Mouse (Mus musculus) limb, embryonic 13.5 days (tissue): ENCODE data around the gene Duoxa1. TPM values are rescaled to one million over a fixed set of nuclear protein-coding genes. Genes with fewer than 3 reads are reported as not detected.

ENCODE experiments used
- ATAC-seq: fragments of 200-750 bp; cut with Nextera tagmentation; 2 replicates; pipeline ENCODE4 v1.8.0; 2017; ENCODE audit warnings: low read depth, moderate number of reproducible peaks, moderate TSS enrichment; ENCODE audit not compliant: low FRiP score
- H3K27ac ChIP-seq: fragments of 300-500 bp; sonication (generic); 2 replicates; pipeline ENCODE4 v1.5.1; 2015; ENCODE audit warnings: inconsistent platforms, mild to moderate bottlenecking, moderate library complexity
- H3K27me3 ChIP-seq: fragments of 300-500 bp; sonication (generic); 2 replicates; pipeline ENCODE4 v1.6.1; 2015; ENCODE audit warnings: mild to moderate bottlenecking, inconsistent platforms
- H3K36me3 ChIP-seq: fragments of 300-500 bp; sonication (generic); 2 replicates; pipeline ENCODE4 v1.6.1; 2015; ENCODE audit warnings: inconsistent platforms, mild to moderate bottlenecking, moderate library complexity
- H3K4me1 ChIP-seq: fragments of 300-500 bp; sonication (generic); 2 replicates; pipeline ENCODE4 v1.6.1; 2015; ENCODE audit warnings: inconsistent platforms
- H3K4me2 ChIP-seq: fragments of 300-500 bp; sonication (generic); replicated peaks from 2 replicates; pipeline ENCODE4 v1.6.1; 2015; ENCODE audit warnings: inconsistent platforms, mild to moderate bottlenecking, moderate library complexity
- H3K4me3 ChIP-seq: fragments of 300-500 bp; sonication (generic); 2 replicates; pipeline ENCODE4 v1.5.1; 2015; ENCODE audit warnings: moderate library complexity, mild to moderate bottlenecking, inconsistent platforms
- H3K9ac ChIP-seq: fragments of 300-500 bp; sonication (generic); 2 replicates; pipeline ENCODE4 v1.6.1; 2015; ENCODE audit warnings: mild to moderate bottlenecking, inconsistent platforms
- H3K9me3 ChIP-seq: fragments of 300-500 bp; sonication (generic); 2 replicates; pipeline ENCODE4 v1.6.1; 2016; ENCODE audit warnings: inconsistent platforms
- WGBS: fragments of 180-500 bp; shearing (Covaris S2); methylation state at CpG from one replicate; pipeline ENCODE4 v1.1.7; 2015; 5-methylcytosine and 5-hydroxymethylcytosine counted together
- polyA plus RNA-seq: library from polyadenylated mRNA; unstranded; fragments of >200 nt; fragmentation: Nextera tagmentation; extraction: Ambion mirVana; gene quantifications from 2 replicates; pipeline ENCODE4 v1.2.1, GENCODE M21; 2015

Duoxa1 gene
- polyA plus RNA-seq, 1 experiment from 2014 or later = 3.5 TPM

DNA sequence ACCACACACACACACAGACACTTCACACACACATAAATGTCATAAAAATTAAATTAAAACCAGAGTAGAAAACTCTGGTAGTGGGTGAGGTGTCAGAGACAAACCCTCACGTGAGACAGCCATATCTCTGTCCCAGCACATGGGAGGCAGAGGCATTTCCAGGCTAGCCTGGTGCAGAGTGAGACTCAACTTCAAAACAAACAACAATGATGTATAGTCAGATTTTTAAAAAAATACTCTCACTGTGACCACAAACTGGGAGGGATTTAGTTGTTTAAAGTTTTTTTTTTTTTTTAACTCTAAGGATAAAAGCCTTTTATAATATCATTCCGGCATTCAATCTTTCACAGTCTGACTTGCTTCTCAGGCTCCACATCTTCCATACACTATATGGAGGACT lies 11.8 kb upstream of the Duoxa1 start:
- Histone ChIP-seq H3K4me2 (no peak overlapping the region), H3K9ac (no peak overlapping the region), H3K4me1 (0 out of 2 replicates have a peak, but pooled peaks cover 5% of the 10 kb centered on the region), H3K27ac (no peak overlapping the region), H3K27me3 (no peaks in the 10 kb centered on the region), H3K9me3 (no peaks in the 10 kb centered on the region), H3K4me3 (no peak overlapping the region), H3K36me3 (no peaks in the 10 kb centered on the region)
- whole genome bisulfite sequencing = 54% methylated on average over 2 of the region's 2 CpGs
- ATAC-seq = no peak

DNA sequence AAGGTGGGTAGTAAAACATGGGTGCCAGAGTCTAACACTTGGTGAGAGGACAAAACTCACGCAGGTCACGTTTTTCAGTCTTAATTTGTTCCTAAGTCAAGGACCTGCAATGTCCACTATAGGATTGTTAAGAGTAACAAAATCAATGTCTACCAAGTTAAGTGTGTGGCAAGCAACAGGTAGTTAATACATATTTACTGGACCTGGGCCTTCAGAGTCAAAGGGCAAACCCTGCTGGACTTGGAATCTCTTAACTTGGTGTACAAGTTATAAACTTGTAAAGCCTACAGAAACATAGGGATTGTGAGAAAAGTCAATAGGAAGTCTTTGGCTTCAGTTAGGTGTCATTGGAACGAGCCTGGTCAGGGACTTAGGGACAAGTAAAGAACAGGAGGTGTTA lies 11.1 kb upstream of the Duoxa1 start:
- Histone ChIP-seq H3K36me3 (no peaks in the 10 kb centered on the region), H3K27me3 (no peaks in the 10 kb centered on the region), H3K9ac (no peak overlapping the region), H3K4me3 (no peak overlapping the region), H3K4me2 (no peak overlapping the region), H3K9me3 (no peaks in the 10 kb centered on the region), H3K4me1 (0 out of 2 replicates have a peak, but pooled peaks cover 5% of the 10 kb centered on the region), H3K27ac (no peak overlapping the region)
- ATAC-seq = no peak
- 79% methylated on average over 3 of the region's 3 CpGs for WGBS

DNA sequence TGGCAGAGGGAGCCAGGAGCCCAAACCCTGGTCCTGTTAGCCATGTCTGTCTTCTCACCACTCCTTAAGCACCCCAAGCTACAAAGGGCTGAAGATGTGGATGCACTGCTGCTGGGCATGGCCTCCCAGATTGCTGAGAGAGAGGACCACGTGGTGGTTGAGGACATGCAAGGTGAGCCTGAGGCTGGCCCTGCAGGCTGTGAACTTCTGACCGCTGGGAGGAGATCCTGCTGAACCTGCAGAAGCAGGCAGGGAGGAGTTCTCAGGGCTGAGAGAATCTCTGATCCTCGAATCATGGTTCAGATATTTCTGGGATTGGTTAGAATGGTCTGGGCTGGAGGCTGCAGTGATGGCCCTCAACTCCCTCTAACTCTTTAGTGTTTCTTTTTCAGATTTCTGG lies 10.4 kb upstream of the Duoxa1 start:
- Histone ChIP-seq H3K4me2 (no peak overlapping the region), H3K27ac (no peak overlapping the region), H3K9ac (no peak overlapping the region), H3K4me1 (0 out of 2 replicates have a peak, but pooled peaks cover 5% of the 10 kb centered on the region), H3K9me3 (no peaks in the 10 kb centered on the region), H3K27me3 (peaks cover 2% of the 10 kb centered on the region; the same call in 1 of the 2 replicates), H3K36me3 (no peaks in the 10 kb centered on the region), H3K4me3 (no peak overlapping the region)
- WGBS = 51% methylated on average over 3 of the region's 3 CpGs
- ATAC-seq = no peak

DNA sequence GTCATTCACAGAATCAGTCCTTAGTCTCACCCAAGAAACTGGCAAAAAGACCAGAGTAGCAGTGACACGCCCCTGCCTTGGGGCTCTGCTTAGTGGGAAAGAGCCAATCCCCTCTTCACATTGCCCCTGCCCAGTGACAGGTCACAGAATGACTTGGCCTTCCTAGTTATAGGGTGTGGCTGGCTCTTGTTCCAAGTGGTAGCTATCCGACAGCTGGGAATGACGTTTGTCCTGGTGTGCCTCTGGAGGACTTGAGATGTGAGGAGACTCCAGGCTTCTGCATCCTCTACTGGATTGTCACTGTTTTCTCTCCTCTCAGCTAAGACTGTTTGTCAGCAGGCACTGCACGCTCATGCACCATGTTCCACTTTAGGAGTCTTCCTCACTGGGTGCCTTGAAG lies 3.9 kb upstream of the Duoxa1 start:
- H3K4me3 ChIP-seq = no peak overlapping the region
- no peaks in the 10 kb centered on the region for H3K9me3 ChIP-seq
- peaks cover 11% of the 10 kb centered on the region; the same call in 1 of the 2 replicates for H3K4me1 ChIP-seq
- 63% methylated on average over 4 of the region's 4 CpGs for WGBS
- H3K9ac ChIP-seq = no peak overlapping the region
- no peak overlapping the region for H3K27ac ChIP-seq
- ATAC-seq = no peak
- no peak overlapping the region for H3K4me2 ChIP-seq
- H3K36me3 ChIP-seq = no peaks in the 10 kb centered on the region
- H3K27me3 ChIP-seq = peaks cover 55% of the 10 kb centered on the region

DNA sequence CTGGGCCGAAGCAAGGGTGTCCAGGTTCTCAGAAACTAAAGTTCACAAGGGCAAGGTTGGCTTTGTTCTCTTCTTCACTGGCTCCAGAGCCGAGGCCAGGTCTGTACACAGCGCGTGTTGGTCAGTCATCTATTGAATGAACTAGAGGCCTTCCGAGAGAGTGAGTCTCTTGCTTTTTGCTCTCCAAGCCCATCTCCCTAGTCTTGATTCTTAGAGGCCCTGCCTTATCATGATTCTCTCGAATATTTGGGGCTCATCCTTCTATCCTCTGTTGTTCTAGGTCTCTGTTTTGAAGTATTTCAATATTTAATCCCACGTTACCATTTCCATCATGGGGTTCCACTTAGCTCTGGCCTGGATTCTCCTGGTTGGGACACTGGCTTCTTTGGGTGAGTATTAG lies 1.8 kb upstream of the Duoxa1 start, which contains the start of gene Duox1:
Duox1 (plus strand) TSS at position 301 of the 400 bp plus-strand sequence.
- no peak within 1 kb of the TSS for H3K4me3 ChIP-seq
- no peaks in the 10 kb centered on the region for H3K9me3 ChIP-seq
- ATAC-seq = no peak
- no peak within 1 kb of the TSS for H3K4me2 ChIP-seq
- 81% methylated on average over 7 of the region's 7 CpGs for WGBS
- peaks cover 75% of the 10 kb centered on the region for H3K27me3 ChIP-seq
- H3K4me1 ChIP-seq = peaks cover 11% of the 10 kb centered on the region; the same call in 1 of the 2 replicates
- H3K36me3 ChIP-seq = no peaks in the 10 kb centered on the region
- no peak within 1 kb of the TSS for H3K9ac ChIP-seq
- H3K27ac ChIP-seq = no peak within 1 kb of the TSS

DNA sequence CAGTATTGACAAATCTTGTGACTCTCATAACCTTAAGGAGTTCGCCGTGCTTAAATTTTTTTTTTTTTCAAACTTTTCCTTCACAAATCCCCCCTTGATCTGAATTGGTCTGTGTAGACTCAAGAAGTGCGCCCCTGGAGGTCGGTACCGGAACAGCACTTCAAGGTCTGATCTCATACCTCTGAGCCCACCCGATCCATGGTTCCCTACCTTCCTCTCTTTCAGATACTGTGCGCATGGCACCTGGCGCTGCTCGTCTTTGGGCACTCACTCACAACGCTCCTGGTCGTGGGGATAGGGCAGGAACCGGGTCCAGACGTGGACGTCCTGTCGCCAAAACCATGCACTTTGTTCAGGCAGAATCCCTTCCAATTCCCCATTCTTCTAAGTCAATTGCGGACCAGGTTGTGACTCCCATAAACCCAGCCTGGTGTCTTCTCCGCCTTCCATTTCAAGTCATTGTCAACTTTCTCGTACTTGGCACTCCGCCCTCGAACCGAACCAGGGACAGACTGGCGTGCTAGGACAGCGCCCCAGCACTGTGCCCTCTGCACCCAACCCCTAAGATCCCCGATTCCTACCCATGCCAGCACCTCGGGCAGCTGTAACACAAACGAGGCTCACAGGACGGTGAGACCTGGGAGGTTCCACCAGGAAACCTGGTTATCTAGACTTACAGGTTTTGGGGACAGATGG lies 660 bp downstream of the Duoxa1 start:
- peak overlapping the region; percentile 57 for H3K4me2 ChIP-seq
- peaks cover 11% of the 10 kb centered on the region; the same call in 1 of the 2 replicates for H3K4me1 ChIP-seq
- H3K27ac ChIP-seq = no peak overlapping the region
- no peak overlapping the region for H3K9ac ChIP-seq
- ATAC-seq = 0 out of 2 replicates have a peak, but pooled peaks have one; percentile 36
- peaks cover 82% of the 10 kb centered on the region for H3K27me3 ChIP-seq
- H3K9me3 ChIP-seq = no peaks in the 10 kb centered on the region
- peak overlapping the region; percentile 35 for H3K4me3 ChIP-seq
- H3K36me3 ChIP-seq = no peaks in the 10 kb centered on the region
- WGBS = 3% methylated on average over 27 of the region's 27 CpGs

DNA sequence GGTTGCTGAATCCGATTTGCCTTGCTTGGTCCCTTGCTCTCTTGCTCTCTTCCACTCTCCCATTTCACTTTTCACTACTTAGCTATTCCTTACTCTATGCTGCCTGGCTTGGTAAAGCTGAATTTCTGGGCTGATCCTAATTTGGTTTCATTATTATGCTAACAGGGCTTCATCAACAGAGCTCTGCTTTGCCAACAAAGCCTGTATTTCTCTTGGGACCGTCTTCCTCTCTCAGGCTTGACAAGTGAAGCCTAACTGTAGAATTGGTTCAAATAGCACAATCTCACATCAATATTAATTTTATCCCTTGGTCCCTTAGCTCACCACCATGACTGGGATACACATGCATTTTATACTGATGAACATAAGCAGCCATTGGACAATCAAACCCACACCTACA lies 2.0 kb downstream of the Duoxa1 start:
- H3K9ac ChIP-seq = no peak overlapping the region
- H3K36me3 ChIP-seq = no peaks in the 10 kb centered on the region
- H3K27me3 ChIP-seq = peaks cover 86% of the 10 kb centered on the region
- H3K27ac ChIP-seq = no peak overlapping the region
- WGBS = 67% methylated on average over 2 of the region's 2 CpGs
- no peaks in the 10 kb centered on the region for H3K9me3 ChIP-seq
- H3K4me3 ChIP-seq = no peak overlapping the region
- no peak for ATAC-seq
- H3K4me2 ChIP-seq = no peak overlapping the region
- peaks cover 11% of the 10 kb centered on the region; the same call in 1 of the 2 replicates for H3K4me1 ChIP-seq

DNA sequence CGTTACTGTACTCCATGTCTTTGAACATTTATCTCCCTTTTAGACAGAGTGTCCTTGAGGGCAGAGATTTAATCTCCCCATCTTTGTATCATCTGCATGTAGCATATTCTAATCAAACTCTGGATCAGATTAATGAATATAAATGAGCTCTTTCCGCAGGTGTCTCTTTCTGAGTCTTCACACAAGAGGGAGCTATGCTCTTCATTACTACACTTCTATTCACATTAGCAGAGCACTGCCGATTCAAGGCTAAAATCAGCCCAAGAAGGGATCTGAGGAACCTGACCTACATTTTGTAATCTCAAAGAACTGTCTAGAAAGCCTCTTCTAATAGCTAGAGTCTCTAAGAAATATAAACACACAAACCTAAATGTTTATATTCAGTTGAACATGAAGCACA lies 3.9 kb downstream of the Duoxa1 start:
- ATAC-seq = no peak
- Histone ChIP-seq H3K36me3 (no peaks in the 10 kb centered on the region), H3K9me3 (no peaks in the 10 kb centered on the region), H3K27ac (no peak overlapping the region), H3K4me1 (peaks cover 11% of the 10 kb centered on the region; the same call in 1 of the 2 replicates), H3K4me2 (no peak overlapping the region), H3K27me3 (peaks cover 90% of the 10 kb centered on the region), H3K9ac (no peak overlapping the region), H3K4me3 (no peak overlapping the region)
- WGBS = 46% methylated on average over 3 of the region's 3 CpGs

DNA sequence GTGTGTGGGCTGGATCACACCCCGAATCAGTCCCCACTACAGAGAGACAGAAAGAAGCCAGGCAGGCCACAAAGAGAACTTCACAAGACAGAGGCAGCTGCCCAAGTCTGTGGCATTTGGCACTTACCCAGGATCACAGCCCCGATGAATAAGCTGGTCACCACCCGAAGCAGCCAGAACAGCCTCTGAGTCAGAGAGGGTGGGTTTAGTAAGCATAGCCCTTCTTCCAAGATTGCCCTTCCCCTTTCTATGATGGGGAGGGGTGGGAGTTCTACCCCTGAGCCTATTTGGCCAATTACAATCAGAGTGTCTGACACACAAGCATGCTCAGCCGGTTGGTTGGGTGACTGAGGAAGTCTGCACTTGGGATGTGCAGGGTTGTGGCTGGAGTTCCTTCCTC lies 7.3 kb downstream of the Duoxa1 start:
- ATAC-seq = no peak
- Histone ChIP-seq H3K9me3 (no peaks in the 10 kb centered on the region), H3K36me3 (no peaks in the 10 kb centered on the region), H3K27me3 (peaks cover 89% of the 10 kb centered on the region), H3K4me3 (no peak overlapping the region), H3K9ac (no peak overlapping the region), H3K27ac (no peak overlapping the region), H3K4me1 (peaks cover 11% of the 10 kb centered on the region), H3K4me2 (no peak overlapping the region)
- WGBS = 46% methylated on average over 4 of the region's 4 CpGs

DNA sequence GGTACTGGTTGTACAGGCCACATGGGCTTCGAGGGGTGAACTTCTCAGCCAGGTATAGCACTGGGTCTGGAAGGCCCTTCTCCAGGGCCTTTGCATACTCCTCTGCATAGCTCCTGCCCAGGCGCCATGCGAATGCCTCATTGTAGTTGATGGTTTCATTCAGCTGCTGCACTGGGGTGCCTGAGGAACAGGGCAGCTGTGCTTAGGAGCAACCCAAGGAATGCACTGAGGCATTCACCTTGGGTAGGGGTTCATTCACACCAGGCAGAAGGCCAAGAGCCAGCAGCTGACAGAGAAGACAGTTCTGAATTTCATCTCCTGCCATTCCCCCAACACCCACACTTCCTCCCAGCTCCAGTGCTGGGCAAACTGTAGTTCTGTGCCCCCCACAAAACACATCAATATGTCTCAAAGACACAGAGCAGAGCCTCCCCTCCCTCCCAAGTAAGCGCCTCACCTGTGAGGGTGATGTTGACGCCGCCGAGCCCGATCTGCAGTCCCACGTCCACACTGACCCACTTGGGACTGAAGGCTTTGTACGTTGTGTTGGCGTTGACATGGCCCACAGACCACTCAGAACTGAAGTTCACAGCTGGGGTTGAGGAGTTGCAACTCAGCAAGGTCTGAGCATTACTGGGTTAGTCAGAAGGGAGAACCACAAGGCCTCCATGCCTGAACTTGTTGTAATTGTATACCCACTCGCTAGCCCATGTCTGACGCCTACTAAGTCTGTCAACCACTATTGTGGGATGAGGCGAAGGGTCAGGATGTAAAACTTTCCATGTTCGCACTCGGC lies 8.2 kb downstream of the Duoxa1 start:
- Histone ChIP-seq H3K36me3 (no peaks in the 10 kb centered on the region), H3K27ac (no peak overlapping the region), H3K9ac (no peak overlapping the region), H3K4me1 (peaks cover 14% of the 10 kb centered on the region), H3K27me3 (peaks cover 89% of the 10 kb centered on the region), H3K4me3 (no peak overlapping the region), H3K4me2 (no peak overlapping the region), H3K9me3 (no peaks in the 10 kb centered on the region)
- no peak for ATAC-seq
- 83% methylated on average over 16 of the region's 16 CpGs for WGBS

DNA sequence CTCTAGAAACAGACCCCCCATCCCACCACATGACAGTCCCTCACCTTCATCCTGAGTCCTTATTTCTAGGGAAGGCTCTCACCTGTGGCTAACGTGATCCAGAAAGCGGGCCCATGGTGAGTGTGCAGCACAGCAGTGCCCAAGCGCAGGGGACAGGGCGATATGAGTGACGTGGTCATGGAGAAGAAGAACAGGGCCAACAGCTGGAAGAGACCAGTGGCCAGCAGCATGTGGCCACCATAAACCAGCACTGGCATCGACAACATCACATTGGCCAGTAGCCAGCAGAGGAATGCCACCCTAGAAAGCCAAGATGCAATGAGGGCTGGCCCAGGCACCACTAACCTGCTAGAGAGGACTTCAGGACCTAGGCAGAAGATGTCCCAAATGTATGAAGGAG lies 9.0 kb downstream of the Duoxa1 start:
- Histone ChIP-seq H3K9ac (no peak overlapping the region), H3K27me3 (peaks cover 91% of the 10 kb centered on the region), H3K4me3 (no peak overlapping the region), H3K4me1 (peaks cover 14% of the 10 kb centered on the region), H3K9me3 (no peaks in the 10 kb centered on the region), H3K4me2 (no peak overlapping the region), H3K36me3 (no peaks in the 10 kb centered on the region), H3K27ac (no peak overlapping the region)
- ATAC-seq = no peak
- WGBS = 88% methylated on average over 6 of the region's 6 CpGs

DNA sequence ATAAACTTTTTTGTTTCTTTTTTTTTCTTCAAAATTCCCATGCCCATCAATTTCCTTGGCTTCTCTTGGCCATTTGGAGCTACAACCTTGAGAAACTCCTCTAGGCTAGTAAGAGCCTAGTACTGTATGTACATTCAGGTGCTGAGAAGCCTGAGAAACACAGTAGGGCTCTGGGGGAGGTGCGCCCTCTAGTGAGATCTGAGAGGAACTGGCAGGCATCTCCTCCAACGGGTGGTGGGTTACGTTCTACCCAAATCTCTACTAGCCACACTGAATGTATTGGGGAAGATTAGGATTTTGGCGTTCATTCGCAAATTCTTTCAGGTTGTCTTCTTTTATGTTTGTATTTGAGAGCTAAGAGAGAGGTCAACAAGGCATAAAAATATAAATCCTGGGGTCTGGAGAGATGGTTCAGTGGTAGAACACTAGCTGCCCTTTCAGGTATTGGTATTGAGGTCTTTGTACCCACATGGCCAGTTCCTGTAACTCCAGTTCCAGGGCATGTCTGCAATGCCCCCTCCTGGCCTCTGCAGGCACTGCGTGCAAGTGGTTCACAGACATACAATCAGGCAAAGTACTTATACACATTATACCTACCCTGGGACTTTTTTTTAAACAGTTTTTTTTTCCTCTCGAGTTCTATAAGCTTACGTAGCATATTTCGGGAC lies 10.8 kb downstream of the Duoxa1 start:
- H3K36me3 ChIP-seq = no peaks in the 10 kb centered on the region
- no peak overlapping the region for H3K4me2 ChIP-seq
- no peak overlapping the region for H3K4me3 ChIP-seq
- H3K4me1 ChIP-seq = peaks cover 31% of the 10 kb centered on the region
- no peak for ATAC-seq
- no peak overlapping the region for H3K9ac ChIP-seq
- WGBS = 12% methylated on average over 9 of the region's 9 CpGs
- no peak overlapping the region for H3K27ac ChIP-seq
- no peaks in the 10 kb centered on the region for H3K9me3 ChIP-seq
- peaks cover 97% of the 10 kb centered on the region for H3K27me3 ChIP-seq
